Mouse (Mus musculus) T-helper 17 cell (primary cell): ENCODE measurements around the gene Galnt18.

ENCODE experiments used
- in situ Hi-C, 2 experiments: fragments of 300-600 bp; cut with MboI, MseI; formaldehyde crosslinking; loops; 1 replicate in 1 of 2; 2 replicates in 1 of 2; pipeline ENCODE4 v1.15.1; 2025; ENCODE audit warnings: high pct_unique_total_duplicates in 2 of 2

The Galnt18 gene

DNA sequence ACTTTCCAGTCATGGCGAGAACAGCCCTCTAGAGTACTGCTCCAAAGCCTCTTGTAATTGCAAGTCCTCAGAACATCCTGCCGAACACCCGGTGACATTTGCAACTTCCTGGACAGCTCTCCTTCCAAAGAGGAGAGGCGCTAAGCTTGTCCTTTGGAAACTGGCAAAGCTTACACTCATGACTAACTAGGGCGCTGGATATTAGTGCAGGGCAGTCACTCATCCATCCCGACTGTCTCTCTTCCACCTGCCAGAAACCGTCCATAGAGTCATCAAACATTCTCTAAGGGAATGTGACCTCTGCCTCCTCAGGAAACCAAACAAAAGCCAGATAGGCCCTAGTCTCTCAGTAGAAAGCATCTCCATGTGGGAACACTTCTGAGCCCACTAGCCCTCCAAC is 3.6 kb downstream of the Galnt18 start:
- in situ Hi-C loops, result no loop called here

GRCm38 (mm10) chr7:111772398-111772797 is 7.4 kb downstream of the Galnt18 start:
- in situ Hi-C loops, result no loop called here

GRCm38 (mm10) chr7:111771251-111771801 is 8.5 kb downstream of the Galnt18 start:
- in situ Hi-C loops, result no loop called here

GRCm38 (mm10) chr7:111770585-111770984 is 9.2 kb downstream of the Galnt18 start:
- in situ Hi-C loops, result no loop called here

DNA sequence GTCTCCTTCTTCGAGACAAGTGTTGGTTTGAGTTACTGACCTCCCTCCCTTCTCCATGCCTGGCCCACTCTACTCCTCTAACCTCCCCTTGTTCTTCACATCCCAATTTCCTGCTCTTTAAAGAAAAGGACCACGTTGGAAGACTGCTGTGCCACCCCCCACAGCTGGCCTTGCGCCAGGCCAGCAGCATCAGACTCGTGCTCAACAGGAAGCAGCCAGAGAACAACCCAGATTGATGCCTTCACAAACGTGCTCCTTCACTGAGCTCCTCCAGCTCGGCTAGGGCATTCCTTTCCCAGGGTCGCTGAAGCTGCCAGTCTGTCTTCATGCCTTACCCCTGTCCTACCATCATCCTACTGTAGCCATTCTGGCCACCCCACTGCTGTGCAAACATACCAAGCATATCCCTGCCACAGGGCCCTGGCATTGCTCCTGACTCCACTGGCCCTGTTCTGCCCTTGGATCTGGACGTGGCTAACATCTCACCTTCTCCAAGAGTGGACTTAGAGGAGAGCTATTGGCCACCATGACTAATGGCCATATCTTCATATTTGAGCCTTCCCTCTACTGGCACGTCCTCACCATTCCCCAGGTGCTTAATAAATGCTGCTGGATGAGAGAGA is 13.5 kb downstream of the Galnt18 start:
- in situ Hi-C loops, result loop anchor here in 1 of 2 experiments (10.0 kb wide), 1 partner anchor 791 kb away; no protein-coding TSS in a partner anchor

- in situ Hi-C loops, result loop anchor here in 1 of 2 experiments (10.0 kb wide), 1 partner anchor 788 kb away; no protein-coding TSS in a partner anchor
These were observed 17.0 kb downstream of the Galnt18 start for GRCm38 (mm10) chr7:111762754-111763153.

DNA sequence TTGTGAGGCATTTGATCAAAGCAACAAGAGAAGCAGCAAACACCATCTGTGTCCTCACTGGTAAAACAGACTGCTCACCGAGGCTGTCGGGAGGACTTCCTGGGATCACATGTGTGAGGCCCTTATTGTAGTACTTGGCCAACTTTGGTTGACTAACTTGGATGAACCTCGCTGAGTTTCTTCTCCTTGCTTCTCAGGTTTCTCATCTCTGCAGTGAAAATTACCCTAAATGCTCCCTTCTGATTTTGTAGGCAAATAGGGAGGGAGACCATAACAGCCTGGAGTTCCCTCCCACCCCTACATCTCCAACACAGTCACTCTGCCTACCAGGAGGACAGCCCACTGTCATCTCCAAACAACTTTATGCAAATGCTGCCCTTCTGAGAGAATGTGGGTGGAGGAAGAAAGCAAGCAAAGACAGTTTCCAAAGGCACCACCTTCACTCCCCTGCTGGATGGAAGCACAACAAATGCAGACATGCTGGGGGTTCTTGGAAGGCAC is 31.2 kb downstream of the Galnt18 start:
- in situ Hi-C loops, result no loop called here

DNA sequence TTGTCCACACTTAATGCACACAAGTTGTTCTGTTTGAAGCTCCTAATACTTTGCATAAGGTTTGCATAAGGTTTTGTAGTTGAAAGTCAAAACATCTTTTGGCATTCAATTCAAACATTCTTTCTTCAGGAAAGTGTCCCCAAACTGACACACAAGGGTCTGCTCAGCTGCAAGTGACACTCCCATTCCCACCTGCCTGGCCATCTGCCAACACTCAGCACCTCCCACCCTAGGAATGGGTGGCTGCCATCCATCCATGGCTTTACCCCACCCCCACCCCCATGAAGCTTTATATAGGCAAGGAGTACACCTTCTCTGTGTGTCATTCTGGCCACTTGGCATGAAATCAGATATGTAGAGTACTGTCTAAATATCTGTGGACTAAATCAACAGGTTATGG is 35.0 kb downstream of the Galnt18 start:
- in situ Hi-C loops, result no loop called here

DNA sequence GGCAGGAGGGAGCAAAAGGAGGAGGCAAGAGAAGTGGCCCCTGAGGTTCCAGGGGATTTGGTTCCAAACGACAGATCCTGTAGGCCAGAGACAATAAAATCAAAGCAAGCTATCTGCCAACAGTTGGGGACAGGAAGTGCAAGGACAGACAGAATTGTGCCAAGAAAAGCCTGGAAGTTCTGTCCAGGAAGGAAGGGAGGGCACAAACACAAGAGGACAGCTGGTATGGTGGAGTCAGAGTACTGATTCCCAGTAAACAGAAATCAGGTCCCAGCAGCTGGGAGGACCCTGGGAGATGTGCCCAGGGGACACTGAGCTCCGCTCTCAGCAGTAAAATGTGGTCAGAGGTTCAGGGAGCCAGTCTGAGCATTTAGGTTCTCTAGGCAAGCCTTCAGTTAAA is 38.2 kb downstream of the Galnt18 start:
- in situ Hi-C loops, result no loop called here

DNA sequence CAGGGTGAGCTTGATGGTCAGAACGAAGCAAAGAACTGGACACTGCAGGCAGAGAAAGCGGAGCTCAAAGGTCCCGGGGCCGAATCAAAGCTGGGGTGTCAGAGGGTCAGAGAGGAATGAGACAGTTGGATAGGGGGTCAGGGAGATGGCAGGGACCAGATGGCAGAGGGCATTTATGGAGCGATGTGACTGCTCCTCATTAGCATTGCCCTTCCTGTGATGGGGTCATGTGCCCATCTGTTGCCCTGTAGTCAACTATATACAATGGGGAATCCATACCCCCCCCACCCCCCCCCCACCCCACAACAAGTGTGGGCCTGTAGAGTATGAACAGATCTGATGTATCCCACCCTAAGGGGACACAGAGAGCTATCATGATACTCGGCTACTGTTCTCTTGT is 39.7 kb downstream of the Galnt18 start:
- in situ Hi-C loops, result no loop called here

GRCm38 (mm10) chr7:111739371-111739765 is 40.4 kb downstream of the Galnt18 start:
- in situ Hi-C loops, result no loop called here

DNA sequence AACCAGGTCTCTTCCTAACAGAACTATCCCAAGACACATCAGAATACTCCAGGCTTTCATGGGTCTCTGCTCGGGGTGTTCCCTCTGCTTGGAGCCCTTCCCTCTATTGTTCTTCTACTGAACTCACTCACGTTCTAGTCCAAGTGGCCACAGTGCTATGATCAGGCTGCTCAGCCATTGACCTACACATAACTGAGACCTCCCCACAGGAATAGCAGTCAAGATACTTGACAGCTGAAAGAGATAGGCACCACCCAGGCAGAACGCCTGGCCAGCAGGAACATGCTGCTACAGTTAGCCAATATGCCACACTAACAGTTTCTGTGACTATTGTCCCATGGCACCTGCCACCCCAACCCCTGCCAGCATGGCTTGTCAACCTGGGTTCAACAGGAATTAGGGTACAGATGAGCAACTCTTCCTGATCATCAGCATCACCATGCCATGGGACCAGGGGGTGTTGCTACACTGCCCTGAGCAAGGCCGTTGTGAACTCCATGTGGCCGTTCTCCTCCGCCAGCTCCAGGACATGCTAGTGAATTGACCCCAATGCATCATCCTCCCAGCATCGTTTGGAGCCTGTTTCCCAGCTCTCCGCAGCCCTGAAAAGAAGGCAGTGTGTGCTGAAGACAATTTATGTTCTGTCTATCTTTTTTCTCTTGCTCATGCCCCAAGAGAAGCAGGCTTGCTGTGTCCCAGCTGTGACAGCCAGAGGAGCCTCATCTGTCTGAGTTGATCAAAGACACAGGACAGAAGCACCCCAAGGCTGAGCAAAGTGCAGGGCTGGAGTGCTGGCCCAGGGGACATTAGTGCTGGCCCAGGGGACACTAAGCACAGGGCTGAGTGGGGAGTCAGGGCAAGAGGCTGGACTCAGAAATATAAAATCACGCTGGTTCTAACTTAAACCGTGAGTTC is 41.1 kb downstream of the Galnt18 start:
- in situ Hi-C loops, result no loop called here

GRCm38 (mm10) chr7:111737426-111737825 is 42.4 kb downstream of the Galnt18 start:
- in situ Hi-C loops, result no loop called here

DNA sequence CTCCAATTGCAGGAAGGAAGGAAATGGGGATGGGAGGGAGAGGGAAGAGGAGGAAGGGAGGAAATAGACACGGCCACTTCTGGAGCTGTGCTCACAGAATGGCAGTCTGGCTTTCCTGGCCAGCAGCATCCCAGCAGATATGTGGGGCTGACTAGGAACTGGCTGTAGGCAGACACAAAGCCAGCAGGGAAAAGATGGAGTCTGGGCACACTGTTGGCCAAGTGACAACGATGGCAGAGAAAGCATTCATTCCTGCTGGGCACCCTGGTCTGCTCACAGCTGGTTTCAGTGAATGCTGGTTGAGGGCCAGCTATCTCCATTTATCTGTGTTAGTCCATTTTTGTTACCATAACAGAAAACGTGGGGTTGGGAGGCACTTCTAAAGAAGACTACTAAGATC is 43.4 kb downstream of the Galnt18 start:
- in situ Hi-C loops, result no loop called here

DNA sequence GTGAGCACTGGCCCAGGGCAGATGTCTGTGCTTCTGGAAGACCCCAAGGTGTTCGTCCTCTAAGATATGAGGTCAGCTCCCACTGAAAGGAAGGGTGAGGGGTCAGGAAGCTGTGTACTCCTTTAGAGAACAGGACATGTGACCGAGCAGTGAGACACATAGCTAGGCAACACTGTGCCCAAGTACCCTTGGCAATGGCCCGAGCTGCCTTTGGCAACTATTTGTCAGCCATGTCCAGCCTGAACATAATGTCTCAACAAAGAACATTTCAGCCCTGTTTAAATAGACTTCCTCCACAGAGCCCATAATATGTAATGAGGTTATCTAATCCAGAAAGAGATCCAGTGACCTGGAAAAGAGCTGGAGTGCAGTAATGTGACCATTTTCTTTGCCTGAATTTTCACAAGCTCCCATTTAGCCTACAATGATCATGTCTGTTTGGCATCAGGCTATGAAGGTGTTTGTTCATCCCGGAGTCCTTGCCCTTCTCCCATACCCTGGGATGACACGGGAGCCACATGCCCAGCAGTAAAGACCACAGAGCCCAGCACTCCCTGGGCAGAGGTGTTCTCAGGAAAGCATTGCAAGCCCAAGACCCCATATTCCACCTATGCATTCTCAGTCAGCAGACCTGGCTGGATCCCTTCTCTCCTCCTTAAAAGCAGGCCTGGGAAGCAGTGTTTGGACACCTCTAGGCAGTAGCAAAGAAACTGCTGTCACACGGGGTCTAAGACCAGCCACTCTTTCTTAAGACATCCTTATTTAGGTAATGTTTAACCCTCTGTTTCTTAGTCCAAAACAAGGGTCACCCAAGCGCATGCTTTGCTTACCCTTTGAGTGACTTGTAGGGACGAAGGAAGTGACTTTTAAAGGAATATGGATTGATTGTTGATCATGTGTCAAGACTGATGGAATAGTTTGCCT is 49.2 kb downstream of the Galnt18 start:
- in situ Hi-C loops, result no loop called here

GRCm38 (mm10) chr7:111726928-111727327 is 52.8 kb downstream of the Galnt18 start:
- in situ Hi-C loops, result no loop called here

- in situ Hi-C loops, result no loop called here
These were observed 55.0 kb downstream of the Galnt18 start for GRCm38 (mm10) chr7:111724730-111725129.

DNA sequence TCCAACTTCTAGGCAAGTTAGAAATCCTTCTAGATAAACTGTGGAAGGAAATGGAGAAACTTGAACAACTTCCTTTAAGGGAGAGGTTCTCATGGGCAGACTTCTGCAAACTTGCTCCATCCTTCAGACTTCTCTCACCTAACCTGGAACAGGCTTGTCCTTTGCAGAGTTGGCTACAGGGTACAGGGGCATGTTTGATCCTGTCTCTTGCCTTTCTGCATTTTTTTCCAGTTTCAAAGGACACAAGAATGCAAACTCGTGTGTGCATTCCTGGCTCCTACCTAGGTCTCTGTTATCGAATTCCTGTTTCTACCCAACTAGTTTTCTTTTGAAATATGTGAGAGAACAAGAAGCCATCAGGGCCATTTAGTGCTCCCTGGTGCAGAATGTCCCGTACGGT is 55.8 kb downstream of the Galnt18 start:
- in situ Hi-C loops, result no loop called here

DNA sequence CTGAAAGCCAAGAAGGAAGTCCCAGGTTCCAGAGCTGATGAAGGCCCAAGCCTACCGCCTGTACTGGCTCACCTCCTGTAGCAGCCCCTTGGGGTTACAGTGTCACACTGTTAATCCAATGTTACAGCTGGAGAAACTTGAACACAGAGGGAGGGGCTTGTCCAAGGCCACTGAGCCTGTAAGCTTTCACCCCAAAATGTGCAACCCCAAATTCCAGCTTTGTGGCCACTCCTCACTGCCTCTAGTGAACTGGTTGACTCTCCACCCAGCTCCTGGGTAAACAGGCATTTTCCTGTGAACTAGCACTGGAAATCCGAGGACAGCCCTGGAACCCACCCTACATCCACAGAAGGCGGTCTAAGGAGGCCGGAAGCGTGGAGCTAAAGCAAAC is 58.5 kb downstream of the Galnt18 start:
- in situ Hi-C loops, result no loop called here

GRCm38 (mm10) chr7:111720511-111721307 is 59.1 kb downstream of the Galnt18 start:
- in situ Hi-C loops, result no loop called here
